Mouse (Mus musculus) MEL (cell line): ENCODE results near the gene Eif1ad. TPM values are rescaled to one million over a fixed set of nuclear protein-coding genes. Genes with fewer than 3 reads are reported as not detected.

ENCODE experiments used
- polyA plus RNA-seq, 2 experiments: library from polyadenylated mRNA; stranded (reverse) in 1 of 2; unstranded in 1 of 2; fragments of >175 nt in 1 of 2; fragments of >200 nt in 1 of 2; gene quantifications; 2 replicates each; pipeline versions ENCODE4 v1.2.1 to v1.2.4; 2012; ENCODE audit warnings: low replicate concordance in 2 of 2, low read depth in 1 of 2; ENCODE audit not compliant: insufficient read length in 2 of 2, insufficient read depth in 1 of 2, missing spikeins in 1 of 2
- total RNA-seq: library from RNA; depleted of rRNA; stranded (reverse); fragments of 300-350 nt; gene quantifications from 2 replicates; pipeline ENCODE4 v1.2.3, GENCODE M21; 2012; rRNA removed

The Eif1ad gene
- total and polyA plus RNA-seq, 3 experiments: 121 to 129 TPM; not detected in 1

Other genes starting within 250 kb of the Eif1ad start
- gene Klc2, start 248.2 kb upstream of the Eif1ad start, total RNA-seq: 7.3 TPM in 2 replicates
- gene Klc2, start 248.2 kb upstream of the Eif1ad start, polyA plus RNA-seq: 10 to 100 TPM in 1 of 2 experiments, not detected in 1; 30.3 TPM
- 5.7 TPM in 2 replicates for gene Pacs1, start 93.6 kb upstream of the Eif1ad start, total RNA-seq
- 10 to 100 TPM in 1 of 2 experiments, not detected in 1; 19.9 TPM for gene Pacs1, start 93.6 kb upstream of the Eif1ad start, polyA plus RNA-seq
- gene Sf3b2, start 71.3 kb upstream of the Eif1ad start, total RNA-seq: 178 and 180 TPM in 2 replicates
- 100 to 1,000 TPM; 259 to 331 TPM for gene Sf3b2, start 71.3 kb upstream of the Eif1ad start, polyA plus RNA-seq
- gene Gal3st3, start 68.4 kb upstream of the Eif1ad start, total RNA-seq: not detected in 2 replicates
- under 1 TPM in 1 of 2 experiments, not detected in 1; 0.04 TPM for gene Gal3st3, start 68.4 kb upstream of the Eif1ad start, polyA plus RNA-seq
- gene Catsper1, start 31.0 kb upstream of the Eif1ad start, total RNA-seq: not detected in 2 replicates
- gene Catsper1, start 31.0 kb upstream of the Eif1ad start, polyA plus RNA-seq: not detected
- gene Cst6, start 17.2 kb upstream of the Eif1ad start, total RNA-seq: not detected in 2 replicates
- gene Cst6, start 17.2 kb upstream of the Eif1ad start, polyA plus RNA-seq: under 1 TPM in 1 of 2 experiments, not detected in 1; 0.26 TPM
- 207 and 211 TPM in 2 replicates for gene Banf1, start 427 bp downstream of the Eif1ad start, total RNA-seq
- 1,000 to 10,000 TPM in 1 of 2 experiments, 100 to 1,000 TPM in 1; 644 to 1,168 TPM for gene Banf1, start 427 bp downstream of the Eif1ad start, polyA plus RNA-seq
- gene Sart1, start 22.0 kb downstream of the Eif1ad start, total RNA-seq: 114 and 117 TPM in 2 replicates
- 100 to 1,000 TPM in 1 of 2 experiments, not detected in 1; 141 TPM for gene Sart1, start 22.0 kb downstream of the Eif1ad start, polyA plus RNA-seq
- 0.54 and 0.72 TPM in 2 replicates for gene Tsga10ip, start 35.8 kb downstream of the Eif1ad start, total RNA-seq
- 1 to 10 TPM in 1 of 2 experiments, not detected in 1; 4.5 TPM for gene Tsga10ip, start 35.8 kb downstream of the Eif1ad start, polyA plus RNA-seq
- gene Drap1, start 58.2 kb downstream of the Eif1ad start, total RNA-seq: 160 and 183 TPM in 2 replicates
- gene Drap1, start 58.2 kb downstream of the Eif1ad start, polyA plus RNA-seq: 100 to 1,000 TPM in 1 of 2 experiments, not detected in 1; 307 TPM
- 8.4 and 8.9 TPM in 2 replicates for gene AI837181, start 58.4 kb downstream of the Eif1ad start, total RNA-seq
- gene AI837181, start 58.4 kb downstream of the Eif1ad start, polyA plus RNA-seq: 10 to 100 TPM in 1 of 2 experiments, not detected in 1; 41.3 TPM
- gene Fosl1, start 80.8 kb downstream of the Eif1ad start, total RNA-seq: 1.1 and 2.0 TPM in 2 replicates
- gene Fosl1, start 80.8 kb downstream of the Eif1ad start, polyA plus RNA-seq: 1 to 10 TPM in 1 of 2 experiments, not detected in 1; 3.1 TPM
- gene Ccdc85b, start 91.2 kb downstream of the Eif1ad start, total RNA-seq: 3.6 and 4.1 TPM in 2 replicates
- gene Ccdc85b, start 91.2 kb downstream of the Eif1ad start, polyA plus RNA-seq: 1 to 10 TPM in 1 of 2 experiments, not detected in 1; 7.6 TPM
- 21.9 and 28.3 TPM in 2 replicates for gene Fibp, start 93.9 kb downstream of the Eif1ad start, total RNA-seq
- gene Fibp, start 93.9 kb downstream of the Eif1ad start, polyA plus RNA-seq: 10 to 100 TPM in 1 of 2 experiments, not detected in 1; 63.5 TPM
- gene Ctsw, start 101.8 kb downstream of the Eif1ad start, total RNA-seq: 0.15 TPM in 1 of 2 replicates, not detected in the other
- under 1 TPM in 1 of 2 experiments, not detected in 1; 0.39 TPM for gene Ctsw, start 101.8 kb downstream of the Eif1ad start, polyA plus RNA-seq
- 7.5 and 10.4 TPM in 2 replicates for gene Efemp2, start 107.2 kb downstream of the Eif1ad start, total RNA-seq
- 10 to 100 TPM in 1 of 2 experiments, not detected in 1; 17.7 TPM for gene Efemp2, start 107.2 kb downstream of the Eif1ad start, polyA plus RNA-seq
- gene Mus81, start 121.7 kb downstream of the Eif1ad start, total RNA-seq: 34.3 and 38.9 TPM in 2 replicates
- gene Mus81, start 121.7 kb downstream of the Eif1ad start, polyA plus RNA-seq: 10 to 100 TPM in 1 of 2 experiments, not detected in 1; 50.5 TPM
- 880 and 979 TPM in 2 replicates for gene Cfl1, start 123.7 kb downstream of the Eif1ad start, total RNA-seq
- gene Cfl1, start 123.7 kb downstream of the Eif1ad start, polyA plus RNA-seq: 1,000 to 10,000 TPM in 1 of 2 experiments, not detected in 1; 2,037 TPM
- 0.19 and 0.23 TPM in 2 replicates for gene 1700020D05Rik, start 137.0 kb downstream of the Eif1ad start, total RNA-seq
- under 1 TPM in 1 of 2 experiments, not detected in 1; 0.78 TPM for gene 1700020D05Rik, start 137.0 kb downstream of the Eif1ad start, polyA plus RNA-seq
- 1.3 and 1.8 TPM in 2 replicates for gene Snx32, start 143.8 kb downstream of the Eif1ad start, total RNA-seq
- 1 to 10 TPM in 1 of 2 experiments, not detected in 1; 2.6 TPM for gene Snx32, start 143.8 kb downstream of the Eif1ad start, polyA plus RNA-seq
- not detected in 2 replicates for gene Ovol1, start 193.9 kb downstream of the Eif1ad start, total RNA-seq
- gene Ovol1, start 193.9 kb downstream of the Eif1ad start, polyA plus RNA-seq: under 1 TPM in 1 of 2 experiments, not detected in 1; 0.06 TPM
- 18.0 and 18.5 TPM in 2 replicates for gene Ap5b1, start 201.3 kb downstream of the Eif1ad start, total RNA-seq
- 10 to 100 TPM in 1 of 2 experiments, not detected in 1; 28.1 TPM for gene Ap5b1, start 201.3 kb downstream of the Eif1ad start, polyA plus RNA-seq
- gene Rnaseh2c, start 235.1 kb downstream of the Eif1ad start, total RNA-seq: 109 and 124 TPM in 2 replicates
- 100 to 1,000 TPM in 1 of 2 experiments, not detected in 1; 165 TPM for gene Rnaseh2c, start 235.1 kb downstream of the Eif1ad start, polyA plus RNA-seq
- 51.0 and 54.5 TPM in 2 replicates for gene Kat5, start 243.5 kb downstream of the Eif1ad start, total RNA-seq
- 10 to 100 TPM in 1 of 2 experiments, not detected in 1; 67.6 TPM for gene Kat5, start 243.5 kb downstream of the Eif1ad start, polyA plus RNA-seq